Mouse (Mus musculus): ENCODE measurements at regions not wholly inside any gene's neighbourhood (a gene's known extent, or its start where the extent isn't known, plus 50 kb on each side); places are given as distances from the start of the nearest gene placed in this dataset.

- in situ Hi-C loops (cut with MseI, MboI), result no loop called here
Measured at GRCm38 (mm10) chr2:21267149-21267761, 61.7 kb downstream of the Thnsl1 start.

DNA sequence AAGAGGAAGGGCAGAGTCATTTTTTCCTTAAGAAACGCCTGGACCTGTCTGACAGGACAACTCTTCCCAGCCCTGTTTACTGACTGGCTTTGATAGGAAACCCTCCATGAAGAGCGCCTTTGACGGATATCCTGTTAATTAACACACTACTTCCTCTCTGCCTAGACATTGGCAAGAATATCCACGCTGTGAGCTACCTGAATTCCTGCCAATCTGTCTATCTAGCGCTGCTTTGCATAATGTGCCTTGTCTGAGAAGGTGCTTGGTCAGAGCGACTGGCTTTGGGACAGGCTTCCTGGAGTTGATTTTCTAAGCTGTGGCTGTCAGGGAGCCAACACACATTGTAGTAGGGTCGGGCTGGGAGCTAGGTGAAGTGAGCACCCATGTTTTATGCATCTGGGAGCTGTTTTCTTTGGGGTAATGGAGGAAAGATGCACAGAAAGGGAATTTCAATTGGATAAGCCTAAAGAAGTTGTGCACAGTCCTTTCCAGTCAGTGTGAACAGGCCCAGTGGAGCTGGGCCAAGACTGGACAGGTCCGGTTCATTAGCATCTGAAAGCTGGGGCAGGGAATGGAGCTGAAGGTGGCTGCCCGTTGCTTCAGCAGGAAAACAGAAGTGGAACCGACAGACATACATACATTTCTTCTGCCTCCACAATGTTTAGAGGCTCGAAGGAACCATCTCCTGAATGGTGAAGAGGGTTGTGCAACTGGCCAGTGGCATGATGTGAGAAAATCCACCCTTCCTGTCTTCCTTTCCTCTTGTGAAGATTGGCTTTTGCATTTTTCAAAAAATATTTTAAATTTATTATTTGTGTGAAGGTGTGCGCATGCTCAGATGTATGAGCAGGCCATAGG lies 64.7 kb downstream of the Thnsl1 start:
- in situ Hi-C loops (cut with MseI, MboI), result loop anchor here in 1 of 2 experiments (10.0 kb wide), 1 partner anchor 645 kb away; no protein-coding TSS in a partner anchor

DNA sequence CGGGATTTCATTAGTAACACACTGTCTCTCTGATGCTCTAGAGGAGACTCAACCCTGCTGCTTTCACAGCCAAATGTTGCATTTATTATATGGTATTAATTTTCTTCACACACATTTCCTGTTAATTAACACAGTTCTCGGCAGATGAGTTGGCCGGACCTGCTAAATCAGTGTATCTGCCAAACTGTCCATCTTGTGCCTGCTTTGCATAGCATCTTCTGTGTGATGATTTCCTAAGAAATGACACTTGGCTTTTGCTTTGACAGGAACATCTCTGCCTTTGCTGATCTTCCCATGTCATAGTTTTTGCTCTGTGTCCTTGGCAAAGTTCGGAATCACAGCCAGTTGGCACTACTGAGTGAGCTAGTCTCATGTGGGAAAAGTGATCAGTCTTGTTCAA lies 67.9 kb downstream of the Thnsl1 start:
- in situ Hi-C loops (cut with MseI, MboI), result loop anchor here in 1 of 2 experiments (10.0 kb wide), 1 partner anchor 641 kb away; no protein-coding TSS in a partner anchor

DNA sequence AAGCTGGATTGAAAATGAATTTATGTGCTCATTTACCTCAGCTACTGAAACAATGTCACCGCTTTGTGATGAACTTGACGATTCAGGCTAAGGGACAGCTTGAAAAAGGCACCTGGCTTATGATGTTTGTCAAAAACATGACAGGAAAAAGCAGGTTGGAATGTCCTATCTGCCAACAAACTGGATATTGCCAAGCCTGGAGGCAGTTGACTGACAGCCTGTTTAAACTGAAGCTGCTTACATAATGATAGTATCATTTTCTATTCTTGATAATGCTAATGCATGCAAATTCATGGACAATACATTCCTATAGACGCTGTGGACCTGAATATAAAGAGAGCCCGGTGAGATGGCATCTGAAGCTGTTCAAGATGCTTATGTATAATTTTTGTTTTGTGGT lies 69.8 kb downstream of the Thnsl1 start:
- in situ Hi-C loops (cut with MseI, MboI), result loop anchor here in 1 of 2 experiments (10.0 kb wide), 1 partner anchor 639 kb away; no protein-coding TSS in a partner anchor

DNA sequence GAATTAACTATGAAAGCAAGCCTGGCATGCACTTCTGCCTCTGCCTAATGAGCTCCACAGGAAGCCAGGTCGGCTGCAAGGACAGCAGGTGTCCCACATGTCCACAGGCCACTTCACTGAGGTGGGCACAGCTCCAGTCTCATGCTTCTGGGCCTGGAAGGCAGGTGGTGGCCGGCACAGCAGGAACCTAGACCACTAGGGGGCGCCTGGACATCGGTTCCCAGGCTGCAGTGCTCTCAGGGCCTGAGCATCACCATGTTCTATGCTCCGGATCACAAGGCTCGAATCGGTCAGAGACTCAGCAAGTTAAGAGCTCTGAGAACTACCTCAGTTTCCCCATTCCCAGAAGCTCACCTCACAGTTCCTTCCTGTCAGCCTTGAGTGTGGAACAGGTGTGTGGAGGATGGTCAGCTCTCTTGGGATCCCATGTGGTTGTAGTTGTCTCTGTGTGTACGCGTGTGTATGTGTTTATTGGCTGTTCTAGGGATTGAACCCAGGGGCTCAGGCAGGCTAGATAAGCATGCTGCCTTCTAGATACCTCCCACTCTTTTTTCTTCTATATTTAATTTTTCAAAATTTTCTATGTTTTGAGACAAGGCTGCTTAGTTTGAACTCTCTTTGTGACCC lies 75.4 kb downstream of the Thnsl1 start:
- in situ Hi-C loops (cut with MseI, MboI), result loop anchor here in 1 of 2 experiments (10.0 kb wide), 1 partner anchor 634 kb away; no protein-coding TSS in a partner anchor

GRCm38 (mm10) chr2:21282505-21283200 lies 77.1 kb downstream of the Thnsl1 start:
- in situ Hi-C loops (cut with MseI, MboI), result loop anchor here in 1 of 2 experiments (10.0 kb wide), 1 partner anchor 632 kb away; no protein-coding TSS in a partner anchor

GRCm38 (mm10) chr2:21284881-21285280 lies 79.4 kb downstream of the Thnsl1 start:
- in situ Hi-C loops (cut with MseI, MboI), result loop anchor here in 1 of 2 experiments (10.0 kb wide), 1 partner anchor 630 kb away; no protein-coding TSS in a partner anchor

- in situ Hi-C loops (cut with MseI, MboI), result loop anchor here in 1 of 2 experiments (10.0 kb wide), 1 partner anchor 627 kb away; no protein-coding TSS in a partner anchor
Measured at GRCm38 (mm10) chr2:21287786-21288185, 79.6 kb upstream of the Gpr158 start.

- in situ Hi-C loops (cut with MseI, MboI), result no loop called here
Measured at GRCm38 (mm10) chr2:21292669-21293151, 74.6 kb upstream of the Gpr158 start.

DNA sequence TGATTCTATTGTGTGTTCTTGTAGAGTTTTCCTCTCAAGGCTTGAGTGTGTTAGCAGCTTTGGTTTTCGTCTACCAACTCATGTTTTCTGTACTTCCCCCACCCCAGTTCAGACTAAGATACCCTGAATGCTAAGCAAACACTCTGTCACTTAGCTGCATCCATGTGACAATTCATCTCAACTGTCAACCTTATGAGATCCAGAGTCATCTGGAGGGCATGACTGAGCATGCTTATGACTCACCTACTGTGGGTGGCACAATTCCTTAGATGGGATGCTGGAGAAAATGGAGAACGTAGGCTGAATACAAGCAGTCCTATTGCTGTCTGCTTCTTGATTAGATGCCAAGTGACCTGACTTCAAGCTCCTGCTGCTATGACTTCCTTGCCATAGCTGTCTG lies 73.3 kb upstream of the Gpr158 start:
- in situ Hi-C loops (cut with MseI, MboI), result no loop called here

- in situ Hi-C loops (cut with MseI, MboI), result no loop called here
Measured at GRCm38 (mm10) chr2:21299681-21300080, 67.7 kb upstream of the Gpr158 start.

Data from mouse trophoblast stem cell (cell line).